Mouse (Mus musculus) ZHBTc4 (cell line): ENCODE measurements at regions not wholly inside any gene's neighbourhood (a gene's known extent, or its start where the extent isn't known, plus 50 kb on each side); places are given as distances from the start of the nearest gene placed in this dataset.

ENCODE experiments used
- DNase-seq: peaks from one replicate; pipeline ENCODE4 v3.0.0-alpha.2; 2011; ENCODE audit warnings: low read depth, low spot score

DNA sequence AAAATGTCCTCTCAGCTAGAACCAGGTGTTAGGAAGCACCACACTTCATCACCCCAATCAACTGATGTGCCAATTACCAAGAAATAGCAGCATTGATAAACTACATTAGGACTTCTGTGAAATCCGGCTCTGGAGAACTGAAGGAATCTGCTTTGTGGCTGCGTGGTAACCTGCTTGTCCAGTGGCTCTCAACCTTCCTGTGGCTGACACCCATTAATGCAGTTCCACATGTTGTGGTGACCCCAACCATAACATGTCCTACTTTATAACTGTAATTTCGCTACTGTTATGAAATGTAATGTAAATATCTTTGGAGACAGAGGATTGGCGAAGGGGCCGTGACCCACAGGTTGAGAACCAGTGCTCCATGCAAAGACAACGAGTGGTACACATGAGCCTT is 136.7 kb downstream of the Gm11011 start:
- no peak for DNase-seq

GRCm38 (mm10) chr2:169447495-169448280 is 139.9 kb downstream of the Gm11011 start:
- DNase-seq: no peak

GRCm38 (mm10) chr2:169445877-169446276 is 141.7 kb downstream of the Gm11011 start:
- DNase-seq: no peak

- no peak for DNase-seq
These were observed 142.2 kb downstream of the Gm11011 start for GRCm38 (mm10) chr2:169445371-169445770.

DNA sequence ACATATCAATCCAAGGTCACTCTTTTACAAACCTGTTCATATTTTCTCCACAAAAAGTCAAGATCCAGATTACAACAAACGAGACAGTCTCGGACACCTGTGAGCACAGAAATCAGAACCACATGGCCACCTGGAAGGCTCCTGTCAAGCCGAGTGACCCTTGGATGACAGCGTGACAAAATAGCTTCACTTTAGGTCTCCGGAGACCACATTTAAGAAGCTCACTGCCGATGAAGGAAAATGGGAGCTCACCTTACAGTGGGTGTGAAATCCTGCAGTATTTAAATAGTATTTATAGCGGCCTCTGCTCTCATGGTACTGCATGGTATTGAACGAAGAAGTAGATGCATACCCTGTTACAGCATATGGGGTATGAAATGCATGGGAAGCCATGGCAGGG is 144.3 kb downstream of the Gm11011 start:
- DNase-seq: no peak

DNA sequence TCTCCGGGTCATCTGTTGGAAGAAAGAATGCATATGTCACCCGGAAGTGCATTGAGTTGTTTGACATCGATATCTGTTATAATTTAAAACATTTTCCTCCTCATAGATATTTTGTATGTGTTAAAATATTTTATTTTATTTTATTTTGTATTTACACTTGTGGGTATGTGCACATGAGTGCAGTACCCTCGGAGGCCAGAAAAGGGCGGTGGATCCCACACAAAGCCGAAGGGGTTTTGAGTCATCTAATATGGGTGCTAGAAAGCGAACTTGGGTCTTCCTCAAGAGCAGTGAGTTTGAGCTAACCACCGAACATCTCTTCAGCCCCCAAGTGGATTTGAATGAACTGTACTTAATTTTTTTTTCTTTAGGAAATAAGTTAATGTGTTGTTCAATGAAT is 156.0 kb downstream of the Gm11011 start:
- DNase-seq: peak; percentile 55

GRCm38 (mm10) chr2:169429411-169429810 is 158.1 kb downstream of the Gm11011 start:
- DNase-seq: no peak

GRCm38 (mm10) chr2:169424166-169424920 is 163.2 kb downstream of the Gm11011 start:
- DNase-seq: no peak

- DNase-seq: no peak
These were observed 175.2 kb downstream of the Gm11011 start for GRCm38 (mm10) chr2:169412361-169412760.

DNA sequence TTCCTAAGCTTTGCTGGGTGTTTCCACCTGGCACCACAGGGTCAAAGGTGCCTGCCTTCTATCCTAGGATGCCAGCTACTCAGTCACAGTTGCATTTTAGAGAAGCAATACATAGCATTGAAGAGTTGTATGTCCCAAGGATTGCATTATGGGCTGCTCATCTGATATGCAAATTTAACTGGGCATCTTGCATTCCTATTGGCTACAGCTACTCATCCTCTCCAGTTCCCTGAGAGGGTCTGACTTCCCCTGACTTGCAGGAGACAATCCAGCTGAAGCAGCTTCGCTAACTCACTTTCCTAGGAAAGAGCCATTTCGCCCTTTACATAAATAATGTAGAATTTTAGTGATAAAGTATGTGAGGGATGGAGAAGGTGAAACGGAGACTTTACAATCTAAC is 177.5 kb downstream of the Gm11011 start:
- no peak for DNase-seq

DNA sequence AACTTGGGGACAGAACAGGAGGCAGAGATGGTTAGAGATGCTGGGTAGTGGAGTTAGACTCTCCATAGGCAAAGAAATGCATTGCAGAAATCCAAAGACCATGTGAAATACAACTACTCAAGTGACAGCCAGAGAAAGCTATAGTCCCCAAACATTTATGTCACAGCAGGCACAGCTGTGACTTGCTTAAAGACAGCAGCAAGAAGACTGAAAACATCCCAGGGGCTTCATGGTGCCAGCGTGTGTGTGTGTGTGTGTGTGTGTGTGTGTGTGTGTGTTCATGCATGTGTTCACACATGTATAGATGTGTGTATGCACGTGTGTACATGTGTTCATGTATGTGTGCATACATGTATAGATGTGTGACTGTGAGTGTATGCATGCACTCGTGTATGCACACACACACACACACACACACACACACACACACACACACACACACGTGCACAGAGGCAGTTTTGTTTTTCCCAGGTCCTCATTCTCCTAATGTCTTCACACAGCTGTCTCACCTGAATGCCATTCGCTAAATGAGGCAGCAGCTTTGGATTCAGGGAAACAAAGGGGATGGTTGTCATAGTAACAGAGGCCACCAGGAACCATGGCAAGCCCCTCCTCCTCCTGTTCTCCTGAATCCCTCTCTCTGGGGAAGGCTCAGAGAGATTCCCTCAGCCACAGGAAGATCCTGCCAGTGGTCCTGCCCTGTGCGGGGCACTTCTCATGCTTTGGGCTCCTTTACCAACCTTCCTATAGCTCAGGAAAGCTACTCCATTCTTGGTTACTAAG is 182.4 kb downstream of the Gm11011 start:
- peak; percentile 78 for DNase-seq

DNA sequence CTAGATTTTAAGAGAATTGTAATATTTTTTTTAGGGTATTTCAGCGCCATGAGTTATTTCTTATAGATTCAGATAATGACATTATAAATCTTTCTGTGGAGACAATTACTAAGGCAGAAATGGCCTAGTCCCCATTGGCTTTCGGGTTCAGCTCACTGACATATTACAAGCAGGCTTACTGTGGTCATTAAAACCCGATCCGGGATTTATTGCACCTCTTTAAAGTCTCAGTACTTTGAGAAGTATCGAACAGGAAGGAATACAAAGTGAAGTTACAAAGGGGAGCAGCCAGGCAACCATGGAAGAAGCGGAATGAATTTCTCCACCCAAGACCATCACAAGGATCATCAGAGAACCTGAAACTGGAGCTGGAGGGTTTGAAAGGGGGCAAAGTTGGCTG is 189.8 kb downstream of the Gm11011 start:
- DNase-seq: no peak

DNA sequence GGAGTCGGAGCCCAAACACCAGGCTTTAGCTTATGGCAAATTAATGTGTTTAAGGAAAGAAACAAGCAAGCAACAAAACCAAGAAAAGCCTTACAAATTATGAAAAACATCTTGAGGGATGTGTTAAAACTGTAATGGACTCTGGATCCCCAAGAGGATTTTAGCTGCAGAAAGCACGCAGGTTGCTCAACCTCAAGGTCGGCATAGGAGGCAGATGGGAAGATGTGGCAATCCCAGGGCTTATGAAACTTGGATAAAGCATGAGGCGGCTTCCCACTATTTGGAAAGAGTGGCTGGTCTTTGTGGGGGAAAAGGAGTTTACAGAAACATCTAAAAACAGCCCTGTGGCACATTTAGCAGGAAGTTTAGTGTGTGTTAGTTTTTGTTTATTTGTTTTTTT is 190.5 kb downstream of the Gm11011 start:
- DNase-seq: no peak

DNA sequence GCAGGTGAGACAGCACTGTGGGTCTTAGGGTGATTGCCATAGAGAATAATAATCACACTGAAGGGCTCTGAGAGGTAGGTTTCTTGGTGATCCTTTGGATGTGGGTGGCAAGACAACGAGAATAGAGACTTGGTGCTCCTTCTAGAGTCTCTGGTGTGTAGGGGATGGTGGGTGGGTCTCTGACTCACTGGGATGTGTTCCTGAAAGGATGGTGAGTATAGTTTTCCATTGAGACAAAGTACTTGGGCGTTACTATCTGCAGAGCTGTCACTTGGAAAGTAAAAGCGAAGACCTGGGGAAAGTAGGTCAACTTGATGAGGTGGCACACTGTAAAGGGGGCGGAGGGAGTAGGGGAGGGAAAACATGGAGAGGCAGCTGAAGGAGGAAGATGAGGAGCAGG is 191.3 kb downstream of the Gm11011 start:
- DNase-seq: no peak

GRCm38 (mm10) chr2:169389611-169390010 is 197.9 kb downstream of the Gm11011 start:
- no peak for DNase-seq

DNA sequence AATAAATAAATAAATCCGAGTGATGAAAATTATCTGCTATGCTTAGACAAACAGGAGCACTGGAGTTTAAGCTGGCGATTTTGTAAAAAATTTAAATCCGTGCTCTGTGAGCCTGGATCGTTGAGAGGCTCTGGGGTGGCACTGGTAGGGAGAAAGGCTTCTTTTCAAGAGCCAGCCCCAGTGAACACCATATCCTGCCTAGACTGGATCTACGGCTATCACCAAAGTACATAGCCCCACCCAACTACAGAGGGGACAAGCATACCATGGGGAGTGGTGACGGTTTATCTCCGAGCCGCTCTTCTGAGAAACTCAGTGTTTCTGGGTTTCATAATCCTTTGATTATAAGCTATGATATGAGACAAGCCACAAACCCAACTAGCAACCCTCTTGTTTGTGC is 199.0 kb downstream of the Gm11011 start:
- peak; percentile 28 for DNase-seq

GRCm38 (mm10) chr2:169387765-169388518 is 199.6 kb downstream of the Gm11011 start:
- DNase-seq: peak; percentile 4

DNA sequence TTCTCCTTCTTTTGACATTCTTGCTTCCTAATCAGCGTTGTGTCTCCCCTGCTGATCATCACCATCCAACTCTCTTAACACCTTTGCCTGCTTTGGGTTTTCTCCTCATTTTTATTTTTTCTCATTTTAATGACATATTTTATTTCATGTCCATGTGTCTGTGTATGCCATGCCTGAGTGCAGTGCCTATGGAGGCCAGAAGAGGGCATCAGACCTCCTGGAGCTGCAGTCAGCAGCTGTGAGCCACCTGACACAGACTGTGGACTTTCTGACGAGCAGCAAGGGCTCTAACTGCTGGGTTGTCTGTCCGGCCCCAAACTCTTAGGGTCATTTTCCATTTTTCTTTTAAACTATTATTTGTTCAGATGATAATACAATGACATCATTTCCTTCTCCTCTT is 203.8 kb downstream of the Gm11011 start:
- DNase-seq: peak; percentile 49

- DNase-seq: no peak
These were observed 214.5 kb downstream of the Gm11011 start for GRCm38 (mm10) chr2:169373069-169373468.

DNA sequence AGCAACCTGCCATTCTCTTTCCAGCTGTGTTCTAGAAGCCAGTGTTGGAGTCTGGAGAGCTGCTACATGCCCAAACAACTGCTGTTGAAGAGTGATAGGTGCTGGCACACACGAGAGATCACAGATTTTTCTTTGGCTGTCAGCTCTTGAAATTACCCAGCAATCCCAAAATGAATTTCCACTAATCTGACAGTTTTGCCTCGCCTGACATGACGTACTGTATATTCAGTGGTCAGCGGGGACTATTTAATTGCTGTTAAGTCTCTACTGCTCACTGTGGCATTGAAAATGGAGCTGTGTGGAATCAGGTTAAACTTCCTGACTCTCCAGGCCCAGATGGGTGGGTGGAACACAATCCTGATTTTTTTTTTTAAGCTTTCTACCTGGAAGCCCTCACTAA is 222.5 kb downstream of the Gm11011 start:
- no peak for DNase-seq

DNA sequence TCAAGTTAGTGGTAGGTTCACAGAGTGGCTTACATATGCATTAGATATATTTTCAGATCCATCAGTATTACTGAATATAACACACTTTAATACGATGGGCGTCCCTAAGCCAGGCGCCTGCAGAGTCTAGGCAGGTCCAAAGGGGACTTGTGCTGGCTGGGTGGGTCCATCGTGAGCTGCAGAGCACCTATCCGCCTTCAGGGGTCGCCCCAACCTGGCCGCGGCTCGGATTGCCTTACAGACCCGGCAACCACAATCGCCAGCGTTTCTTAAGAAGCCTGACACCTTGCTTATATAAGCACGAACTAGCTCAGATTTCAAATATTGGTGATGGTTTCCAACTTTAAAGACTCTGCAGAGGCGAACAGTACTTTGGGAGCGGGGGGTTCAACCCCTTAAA is 227.3 kb downstream of the Gm11011 start:
- peak; percentile 86 for DNase-seq

GRCm38 (mm10) chr2:169357400-169357799 is 230.1 kb downstream of the Gm11011 start:
- no peak for DNase-seq
